Mouse (Mus musculus) hindbrain, postnatal 0 days (tissue): ENCODE measurements around the gene Chrna9. TPM values are rescaled to one million over a fixed set of nuclear protein-coding genes. Genes with fewer than 3 reads are reported as not detected.

Experiments used
- ATAC-seq: fragments of 200-750 bp; cut with Nextera tagmentation; 2 replicates; pipeline ENCODE4 v1.8.0; 2017; ENCODE audit warnings: mild to moderate bottlenecking, moderate TSS enrichment, moderate library complexity
- DNase-seq: peaks from one replicate; pipeline ENCODE4 v3.0.0-alpha.2; 2015; ENCODE audit warnings: low spot score
- H3K27ac ChIP-seq: fragments of 300-500 bp; sonication (generic); 2 replicates; pipeline ENCODE4 v1.5.1; 2014; ENCODE audit warnings: mild to moderate bottlenecking
- H3K27me3 ChIP-seq: fragments of 300-500 bp; sonication (generic); 2 replicates; pipeline ENCODE4 v1.6.1; 2014; ENCODE audit warnings: low read length, mixed read lengths; ENCODE audit not compliant: insufficient read depth
- H3K36me3 ChIP-seq: fragments of 300-500 bp; sonication (generic); 2 replicates; pipeline ENCODE4 v1.6.1; 2014; ENCODE audit warnings: low read length, mixed read lengths; ENCODE audit not compliant: insufficient read depth
- H3K4me1 ChIP-seq: fragments of 300-500 bp; sonication (generic); 2 replicates; pipeline ENCODE4 v1.6.1; 2014; ENCODE audit warnings: antibody characterized with exemption, low read length, mixed read lengths; ENCODE audit not compliant: insufficient read depth
- H3K4me2 ChIP-seq: fragments of 300-500 bp; sonication (generic); 2 replicates; pipeline ENCODE4 v1.6.1; 2014; ENCODE audit warnings: low read depth, mild to moderate bottlenecking, low read length, moderate library complexity, mixed read lengths
- H3K4me3 ChIP-seq: fragments of 300-500 bp; sonication (generic); 2 replicates; pipeline ENCODE4 v1.5.1; 2014; ENCODE audit warnings: low read length
- H3K9ac ChIP-seq: fragments of 300-500 bp; sonication (generic); replicated peaks from 2 replicates; pipeline ENCODE4 v1.6.1; 2014; ENCODE audit warnings: mild to moderate bottlenecking, low read length, moderate library complexity, mixed read lengths
- H3K9me3 ChIP-seq: fragments of 300-500 bp; sonication (generic); 2 replicates; pipeline ENCODE4 v1.6.1; 2016; ENCODE audit warnings: low read length, mixed read lengths
- CTCF ChIP-seq: IDR thresholded peaks from 2 replicates; pipeline ENCODE4 v1.5.1; 2016; ENCODE audit warnings: antibody characterized with exemption, control low read depth, low read depth
- WGBS: fragments of 180-500 bp; shearing (Covaris S2); extraction: QIAGEN DNeasy Blood & Tissue Kit; methylation state at CpG from one replicate; pipeline ENCODE4 v1.1.7; 2014; 5-methylcytosine and 5-hydroxymethylcytosine counted together
- polyA plus RNA-seq: library from polyadenylated mRNA; unstranded; fragments of >200 nt; fragmentation: Nextera tagmentation; extraction: Ambion mirVana; gene quantifications from 2 replicates; pipeline ENCODE4 v1.2.1, GENCODE M21; 2015
- total RNA-seq: library from RNA; depleted of rRNA; stranded (reverse); fragments of >200 nt; gene quantifications from 2 replicates; pipeline ENCODE4 v1.2.3, GENCODE M21; 2014

Gene Chrna9
- total and polyA plus RNA-seq, 2 experiments from 2014 or later: not detected

- DNase-seq (no peak), ATAC-seq (peak; percentile 27; the same call in 1 of the 2 replicates)
- Histone ChIP-seq H3K4me1 (no peaks in the 10 kb centered on the region), H3K27me3 (no peaks in the 10 kb centered on the region), H3K9me3 (no peaks in the 10 kb centered on the region), H3K4me2 (no peak overlapping the region), H3K36me3 (no peaks in the 10 kb centered on the region), H3K9ac (no peak overlapping the region), H3K27ac (no peak overlapping the region), H3K4me3 (no peak overlapping the region)
- 70% methylated on average over 7 of the region's 7 CpGs for WGBS
- TF ChIP-seq CTCF: no peak
These were observed 5.6 kb upstream of the Chrna9 start for GRCm38 (mm10) chr5:65929162-65929561.

DNA sequence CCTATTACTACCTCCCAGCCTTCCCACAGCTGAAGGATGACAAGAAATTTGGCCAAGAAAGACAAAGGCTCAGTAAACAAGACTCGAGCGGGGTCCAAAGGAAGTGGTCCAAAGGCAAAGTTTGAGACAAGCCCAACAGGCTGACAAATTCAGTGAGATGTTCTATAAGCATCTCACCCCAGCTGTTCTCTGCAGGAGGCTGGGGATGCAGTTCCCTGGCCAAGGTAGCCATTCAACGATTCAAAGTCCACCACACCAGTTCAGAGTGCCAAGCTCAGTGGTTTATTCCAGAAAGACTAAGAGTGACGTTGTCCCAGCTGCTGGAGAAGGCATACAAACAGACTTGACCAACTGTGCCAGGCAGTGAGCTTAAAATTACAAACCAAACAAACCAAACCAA is 4.5 kb upstream of the Chrna9 start:
- WGBS: 72% methylated on average over 4 of the region's 4 CpGs
- Histone ChIP-seq H3K36me3 (no peaks in the 10 kb centered on the region), H3K4me2 (no peak overlapping the region), H3K27ac (no peak overlapping the region), H3K9me3 (no peaks in the 10 kb centered on the region), H3K9ac (no peak overlapping the region), H3K4me1 (no peaks in the 10 kb centered on the region), H3K4me3 (no peak overlapping the region), H3K27me3 (no peaks in the 10 kb centered on the region)
- DNase-seq (no peak), ATAC-seq (no peak)
- no peak for TF ChIP-seq CTCF

- DNase-seq (no peak), ATAC-seq (no peak)
- no peaks in the 10 kb centered on the region for H3K9me3 ChIP-seq
- no peak for TF ChIP-seq CTCF
- 87% methylated on average over 4 of the region's 4 CpGs for WGBS
- H3K36me3 ChIP-seq: no peaks in the 10 kb centered on the region
- H3K4me1 ChIP-seq: no peaks in the 10 kb centered on the region
- H3K4me3 ChIP-seq: no peak overlapping the region
- no peak overlapping the region for H3K9ac ChIP-seq
- H3K27me3 ChIP-seq: no peaks in the 10 kb centered on the region
- H3K27ac ChIP-seq: no peak overlapping the region
- H3K4me2 ChIP-seq: no peak overlapping the region
These were observed 1.5 kb upstream of the Chrna9 start for GRCm38 (mm10) chr5:65933258-65933657.

- H3K27me3 ChIP-seq: no peaks in the 10 kb centered on the region
- H3K9ac ChIP-seq: no peak overlapping the region
- no peaks in the 10 kb centered on the region for H3K36me3 ChIP-seq
- no peak for DNase-seq
- H3K4me2 ChIP-seq: no peak overlapping the region
- TF ChIP-seq CTCF: no peak
- no peak overlapping the region for H3K27ac ChIP-seq
- H3K4me3 ChIP-seq: no peak overlapping the region
- no peak for ATAC-seq
- no peaks in the 10 kb centered on the region for H3K9me3 ChIP-seq
- 92% methylated on average over 2 of the region's 2 CpGs for WGBS
- H3K4me1 ChIP-seq: no peaks in the 10 kb centered on the region
These were observed 957 bp upstream of the Chrna9 start for GRCm38 (mm10) chr5:65933764-65934163.

DNA sequence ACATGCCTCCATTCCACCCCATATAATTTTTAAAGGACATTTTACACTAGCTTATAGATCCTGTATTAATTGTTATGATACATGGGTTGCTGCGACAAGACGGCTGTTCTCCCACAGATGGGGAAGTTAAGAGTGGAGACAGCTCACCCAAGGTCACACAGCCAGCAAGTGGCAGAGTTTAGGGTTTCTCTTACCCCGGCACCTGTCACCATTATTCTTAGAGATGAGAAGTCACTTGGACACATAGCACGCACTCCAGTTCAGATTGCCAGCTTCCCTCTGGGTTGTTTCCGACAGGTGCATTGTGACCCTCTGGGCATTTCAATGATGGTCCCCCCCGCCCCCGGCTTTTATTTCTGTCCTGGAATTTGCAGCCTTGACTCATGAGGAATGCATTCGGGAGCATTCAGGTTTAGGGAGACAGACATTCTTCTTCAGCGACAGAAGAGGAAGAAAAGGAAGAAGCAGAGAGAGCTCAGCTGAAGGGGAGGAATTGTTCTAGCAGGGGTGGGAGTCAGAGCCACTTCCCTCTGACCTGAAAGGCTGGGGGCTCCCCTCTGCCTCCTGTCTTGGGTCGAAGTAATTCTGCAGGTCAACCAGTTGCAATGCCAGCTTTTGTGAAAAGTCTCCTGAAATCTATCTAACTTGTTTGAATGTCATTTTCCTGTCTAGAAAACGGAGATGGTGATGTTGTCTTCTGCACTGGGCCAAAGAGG is 2.4 kb downstream of the Chrna9 start:
- no peak overlapping the region for H3K4me3 ChIP-seq
- WGBS: 70% methylated on average over 11 of the region's 11 CpGs

DNA sequence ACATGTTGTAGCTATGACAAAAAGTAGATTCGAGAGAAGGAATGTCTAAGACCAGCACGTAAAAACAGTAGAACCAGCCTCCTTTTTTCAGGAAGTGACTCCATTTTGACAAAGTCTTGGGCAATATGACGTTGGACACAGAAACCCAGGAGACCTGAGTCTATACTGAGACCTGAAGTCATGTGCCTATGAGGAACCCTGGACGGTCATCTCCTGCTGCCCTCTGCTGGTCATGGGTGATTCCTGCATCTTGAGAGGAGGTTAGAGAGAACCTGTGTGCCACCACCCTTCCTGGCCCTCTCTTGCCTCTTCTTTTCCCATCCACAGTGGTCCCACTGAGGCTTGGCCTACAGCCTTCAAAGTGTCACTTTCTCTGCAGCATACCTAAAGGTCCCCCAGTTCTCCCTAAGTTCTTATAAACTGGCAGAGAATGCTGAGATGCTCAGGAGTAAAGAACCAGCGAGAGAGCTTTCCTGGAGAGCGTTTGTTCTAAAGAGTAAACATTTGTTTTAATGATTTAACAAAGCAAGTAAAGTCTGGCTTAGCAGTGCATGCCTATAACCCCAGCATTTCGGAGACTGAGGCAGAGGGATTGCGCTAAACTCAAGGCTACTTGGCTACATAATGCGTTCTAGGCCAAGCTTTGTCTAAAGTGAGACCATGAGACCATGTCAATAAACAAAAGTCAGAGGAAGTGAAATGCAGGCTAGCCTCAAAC is 3.4 kb downstream of the Chrna9 start:
- 60% methylated on average over 9 of the region's 9 CpGs for WGBS
- TF ChIP-seq CTCF: peak; percentile 94
- no peaks in the 10 kb centered on the region for H3K4me1 ChIP-seq
- H3K9ac ChIP-seq: no peak overlapping the region
- no peaks in the 10 kb centered on the region for H3K27me3 ChIP-seq
- H3K36me3 ChIP-seq: no peaks in the 10 kb centered on the region
- H3K4me3 ChIP-seq: no peak overlapping the region
- no peaks in the 10 kb centered on the region for H3K9me3 ChIP-seq
- ATAC-seq (peak; percentile 74), DNase-seq (peak; percentile 87)
- no peak overlapping the region for H3K27ac ChIP-seq
- no peak overlapping the region for H3K4me2 ChIP-seq

More for the DNA sequence above, 2.4 kb downstream of the Chrna9 start:
- H3K27ac ChIP-seq: no peak overlapping the region
- H3K9me3 ChIP-seq: no peaks in the 10 kb centered on the region
- DNase-seq: no peak
- ATAC-seq: no peak
- no peak for TF ChIP-seq CTCF
- no peak overlapping the region for H3K4me2 ChIP-seq
- no peaks in the 10 kb centered on the region for H3K4me1 ChIP-seq
- no peaks in the 10 kb centered on the region for H3K36me3 ChIP-seq
- no peak overlapping the region for H3K9ac ChIP-seq
- H3K27me3 ChIP-seq: no peaks in the 10 kb centered on the region

DNA sequence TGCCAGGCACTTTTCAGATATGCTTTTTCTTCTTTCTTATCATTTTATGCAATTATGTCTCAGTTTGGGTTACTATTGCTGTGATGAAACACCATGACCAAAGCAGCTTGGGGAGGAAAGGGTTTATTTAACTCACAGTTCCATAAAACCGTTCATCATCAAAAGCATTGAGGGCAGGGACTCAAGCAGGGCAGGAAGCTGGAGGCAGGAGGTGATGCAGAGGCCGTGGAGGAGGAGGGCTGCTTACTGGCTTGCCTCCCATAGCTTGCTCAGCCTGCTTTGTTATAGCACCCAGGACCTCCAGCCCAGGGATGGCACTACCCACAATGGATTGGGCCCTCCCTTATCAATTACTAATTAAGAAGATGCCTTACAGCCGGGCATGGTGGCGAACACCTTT is 6.4 kb downstream of the Chrna9 start:
- ATAC-seq (no peak), DNase-seq (no peak)
- TF ChIP-seq CTCF: no peak
- Histone ChIP-seq H3K9me3 (no peaks in the 10 kb centered on the region), H3K36me3 (no peaks in the 10 kb centered on the region), H3K4me2 (no peak overlapping the region), H3K9ac (no peak overlapping the region), H3K27me3 (no peaks in the 10 kb centered on the region), H3K4me3 (no peak overlapping the region), H3K27ac (no peak overlapping the region), H3K4me1 (no peaks in the 10 kb centered on the region)
- 64% methylated on average over 4 of the region's 4 CpGs for WGBS
